Mouse (Mus musculus): ENCODE measurements around the gene Xdh.

DNA sequence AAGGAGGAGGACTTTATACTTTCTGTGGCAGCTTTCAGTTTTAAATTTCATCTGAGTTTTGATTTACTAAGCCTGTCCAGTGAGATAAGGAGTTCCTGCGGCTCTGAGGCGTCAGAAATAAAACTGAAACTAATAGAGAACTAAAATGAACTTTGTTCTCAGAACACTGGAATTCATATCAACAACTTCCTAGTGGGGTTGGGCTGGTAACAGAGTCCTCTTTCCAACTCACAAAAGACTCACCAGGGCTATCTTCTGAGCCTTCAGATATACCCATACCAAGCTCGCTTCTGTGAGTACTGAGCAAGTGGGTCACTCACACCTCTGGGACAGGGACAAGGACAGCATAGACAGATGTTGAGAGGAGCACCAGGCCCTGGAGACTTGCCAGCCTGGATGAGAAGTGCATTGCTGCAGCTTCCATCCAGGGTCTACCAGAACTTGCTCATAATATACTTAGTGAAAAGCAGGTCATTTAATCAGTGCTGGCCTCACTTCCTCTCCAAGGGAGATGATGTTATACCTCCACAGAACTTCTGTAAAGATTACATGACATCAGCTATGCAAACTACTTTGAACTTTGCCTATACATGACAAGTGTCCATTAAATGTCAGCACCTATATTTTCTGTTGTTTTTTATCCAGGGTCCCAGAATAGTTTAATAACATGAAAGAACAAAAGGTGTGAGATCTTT is 7.6 kb downstream of the Xdh start:
- no peak for TF ChIP-seq CTCF (IDR thresholded peaks at IDR 0.05; ENCODE audit: borderline replicate concordance, insufficient read depth, low read depth, low read length)
- no peak for TF ChIP-seq POLR2A (IDR thresholded peaks at IDR 0.05; ENCODE audit: borderline replicate concordance, insufficient read depth, low read length)

Data from cerebellum, adult 2 months (tissue).